Mouse (Mus musculus): Measurements from ENCODE around the gene Psmd9. TPM values are rescaled to one million over a fixed set of nuclear protein-coding genes. Genes with fewer than 3 reads are reported as not detected.

Psmd9 gene
- polyA plus RNA-seq, 1 experiment from 2014 or later = 72.2 TPM

DNA sequence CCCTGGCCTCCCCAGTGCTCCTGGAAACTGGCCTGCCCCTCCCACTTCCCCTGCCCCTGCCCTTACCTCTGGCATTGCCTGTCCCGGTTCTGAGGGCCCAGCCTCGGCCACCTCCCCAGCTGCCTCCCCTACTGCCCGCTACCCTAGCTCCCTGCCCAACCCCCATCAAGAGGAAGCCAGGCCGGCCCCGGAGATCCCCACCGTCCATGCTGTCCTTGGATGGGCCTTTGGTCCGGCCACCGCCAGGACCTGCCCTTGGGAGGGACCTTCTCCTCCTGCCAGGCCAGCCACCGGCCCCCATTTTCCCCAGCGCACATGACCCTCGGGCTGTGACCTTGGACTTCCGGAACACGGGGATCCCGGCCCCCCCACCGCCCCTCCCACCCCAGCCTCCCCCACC lies 8.9 kb upstream of the Psmd9 start:
- 92% methylated on average over 12 of the region's 15 CpGs for WGBS
- no peak for ATAC-seq

DNA sequence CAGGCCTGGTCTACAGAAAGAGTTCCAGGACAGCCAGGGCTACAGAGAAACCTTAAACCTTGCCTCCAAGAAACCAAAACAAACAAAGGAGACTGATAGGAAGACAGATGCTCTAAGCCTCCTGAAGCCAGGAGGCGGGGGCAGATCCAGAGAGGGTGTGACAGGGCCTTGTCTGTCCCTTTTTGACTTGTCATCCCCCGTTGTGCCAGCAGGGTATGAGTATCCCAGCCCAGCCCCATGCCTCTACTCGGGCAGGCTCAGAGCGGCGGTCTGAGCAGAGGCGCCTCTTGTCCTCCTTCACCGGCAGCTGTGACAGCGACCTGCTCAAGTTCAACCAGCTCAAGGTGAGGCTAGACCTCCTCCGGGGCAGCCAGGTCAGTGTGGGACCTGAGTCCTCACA lies 6.3 kb upstream of the Psmd9 start:
- ATAC-seq = no peak
- H3K4me1 ChIP-seq (replicated peaks) = no peaks in the 10 kb centered on the region
- H3K27me3 ChIP-seq = no peaks in the 10 kb centered on the region
- 81% methylated on average over 9 of the region's 9 CpGs for WGBS
- H3K36me3 ChIP-seq = peaks cover 89% of the 10 kb centered on the region
- H3K4me3 ChIP-seq (replicated peaks) = no peak overlapping the region
- no peak overlapping the region for H3K4me2 ChIP-seq (replicated peaks)
- no peak overlapping the region for H3K9ac ChIP-seq (replicated peaks)
- H3K9me3 ChIP-seq = no peaks in the 10 kb centered on the region
- H3K27ac ChIP-seq = no peak overlapping the region

More for the DNA sequence above, 8.9 kb upstream of the Psmd9 start:
- Histone ChIP-seq H3K9ac (replicated peaks) (no peak overlapping the region), H3K27me3 (no peaks in the 10 kb centered on the region), H3K9me3 (no peaks in the 10 kb centered on the region), H3K4me2 (replicated peaks) (no peak overlapping the region), H3K4me1 (replicated peaks) (no peaks in the 10 kb centered on the region), H3K27ac (no peak overlapping the region), H3K4me3 (replicated peaks) (no peak overlapping the region), H3K36me3 (peaks cover 88% of the 10 kb centered on the region)

DNA sequence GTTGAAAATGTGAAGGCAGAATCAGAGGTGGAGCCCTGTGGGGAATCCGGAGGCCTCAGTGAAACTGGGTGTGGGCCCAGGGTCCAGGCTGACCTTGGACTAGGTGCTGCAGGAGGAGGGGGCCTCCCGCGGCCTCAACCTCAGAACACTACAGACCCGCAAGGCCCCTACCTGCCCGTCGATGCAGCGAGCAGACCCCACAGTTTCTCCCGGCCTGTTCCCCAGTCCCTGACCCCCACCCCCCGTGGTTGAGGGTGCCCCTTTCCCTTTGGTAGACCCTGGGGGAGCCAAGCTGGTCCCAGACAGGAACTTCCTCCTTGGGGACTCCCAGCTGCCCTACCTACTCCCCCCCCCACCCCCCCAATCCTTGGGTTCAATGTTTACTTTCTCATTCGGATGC lies 2.8 kb upstream of the Psmd9 start:
- Histone ChIP-seq H3K27me3 (no peaks in the 10 kb centered on the region), H3K4me2 (replicated peaks) (no peak overlapping the region), H3K4me1 (replicated peaks) (no peaks in the 10 kb centered on the region), H3K36me3 (peaks cover 55% of the 10 kb centered on the region), H3K27ac (no peak overlapping the region), H3K9me3 (no peaks in the 10 kb centered on the region), H3K4me3 (replicated peaks) (no peak overlapping the region), H3K9ac (replicated peaks) (no peak overlapping the region)
- WGBS = 91% methylated on average over 10 of the region's 10 CpGs
- no peak for ATAC-seq

DNA sequence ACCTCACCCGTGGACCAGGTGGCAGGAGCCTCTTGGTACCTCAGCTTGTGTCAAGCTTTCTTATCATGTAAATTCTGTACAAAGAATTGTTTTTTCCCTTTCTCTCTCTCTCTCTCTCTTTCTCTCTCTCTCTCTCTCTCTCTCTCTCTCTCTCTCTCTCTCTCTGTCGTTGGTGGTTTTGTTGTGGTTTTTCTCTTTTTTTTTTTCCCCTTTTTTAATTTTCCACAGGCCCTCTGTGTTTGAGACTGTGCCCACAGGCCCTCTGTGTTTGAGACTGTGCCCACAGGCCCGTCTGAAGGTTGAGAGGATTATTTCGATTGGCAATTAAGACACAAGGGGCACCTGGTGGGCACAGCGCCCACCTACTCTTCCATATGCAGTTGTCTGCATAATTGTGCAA lies 1.6 kb upstream of the Psmd9 start:
- 73% methylated on average over 5 of the region's 5 CpGs for WGBS
- H3K27ac ChIP-seq = no peak overlapping the region
- H3K4me2 ChIP-seq (replicated peaks) = no peak overlapping the region
- no peaks in the 10 kb centered on the region for H3K9me3 ChIP-seq
- ATAC-seq = no peak
- H3K27me3 ChIP-seq = no peaks in the 10 kb centered on the region
- H3K4me3 ChIP-seq (replicated peaks) = no peak overlapping the region
- H3K36me3 ChIP-seq = peaks cover 43% of the 10 kb centered on the region
- H3K9ac ChIP-seq (replicated peaks) = no peak overlapping the region
- H3K4me1 ChIP-seq (replicated peaks) = peaks cover 4% of the 10 kb centered on the region; the same call in 1 of the 2 replicates

DNA sequence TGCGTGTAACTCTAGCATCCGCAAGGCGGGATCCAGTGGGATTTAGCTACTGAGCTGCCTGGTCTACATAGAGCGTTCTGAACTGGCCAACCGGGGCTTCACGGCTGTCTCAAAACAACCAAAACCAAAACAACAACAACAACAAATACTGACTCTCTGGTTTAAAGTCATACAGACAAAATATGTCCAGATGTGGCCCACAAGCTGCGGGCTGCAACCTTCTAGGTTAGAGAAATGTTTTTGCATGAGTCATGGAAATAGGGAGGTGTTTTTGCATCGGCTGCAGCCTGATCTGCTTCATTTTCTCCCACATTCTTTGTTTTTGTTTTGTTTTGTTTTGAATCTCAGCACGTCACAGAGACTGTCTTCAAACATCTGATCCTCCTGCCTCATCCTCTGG lies 1.2 kb downstream of the Psmd9 start:
- 83% methylated on average over 9 of the region's 9 CpGs for WGBS
- H3K27me3 ChIP-seq = no peaks in the 10 kb centered on the region
- no peaks in the 10 kb centered on the region; the same call in 1 of the 2 replicates for H3K9me3 ChIP-seq
- no peak overlapping the region for H3K4me2 ChIP-seq (replicated peaks)
- H3K4me3 ChIP-seq (replicated peaks) = no peak overlapping the region
- H3K36me3 ChIP-seq = peaks cover 21% of the 10 kb centered on the region
- no peak for ATAC-seq
- H3K27ac ChIP-seq = no peak overlapping the region
- H3K9ac ChIP-seq (replicated peaks) = no peak overlapping the region
- peaks cover 4% of the 10 kb centered on the region; the same call in 1 of the 2 replicates for H3K4me1 ChIP-seq (replicated peaks)

DNA sequence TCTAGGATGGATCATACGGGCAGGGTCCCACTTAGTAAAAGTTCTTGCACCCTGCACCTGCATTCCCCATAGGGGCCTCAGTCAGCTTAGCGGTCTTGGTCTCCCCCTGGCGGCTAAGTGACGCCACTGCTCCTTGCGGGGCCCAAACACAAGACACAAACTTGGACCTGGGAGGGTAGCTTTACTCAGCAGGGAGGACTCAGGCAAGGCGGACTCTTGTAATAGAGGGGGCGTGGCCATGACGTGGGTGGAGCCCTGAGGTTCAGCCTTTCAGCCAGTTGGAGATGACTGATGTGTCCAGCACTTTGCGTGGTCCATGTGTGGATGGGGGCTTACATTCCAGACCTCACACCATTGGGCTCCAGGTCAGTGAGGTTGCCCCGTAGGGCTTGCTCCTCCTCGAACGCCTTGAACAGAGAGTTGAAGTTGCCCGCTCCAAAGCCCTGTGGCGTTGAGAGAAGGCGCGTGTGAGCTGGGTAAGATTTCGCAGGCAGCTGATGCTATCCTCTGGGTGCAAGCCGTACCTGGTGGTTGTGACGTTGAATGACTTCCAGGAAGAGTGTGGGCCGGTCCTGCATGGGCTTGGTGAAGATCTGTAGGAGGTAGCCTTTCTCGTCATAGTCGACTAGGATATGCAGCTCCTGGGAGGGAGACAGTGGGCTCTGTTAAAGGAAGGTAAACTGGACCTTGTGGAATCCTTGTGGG lies 2.6 kb downstream of the Psmd9 start:
- H3K4me2 ChIP-seq (replicated peaks) = peak overlapping the region; percentile 41
- peak overlapping the region; percentile 28; the same call in 1 of the 2 replicates for H3K9ac ChIP-seq (replicated peaks)
- ATAC-seq = peak; percentile 78
- peaks cover 7% of the 10 kb centered on the region for H3K36me3 ChIP-seq
- H3K4me3 ChIP-seq (replicated peaks) = no peak overlapping the region
- no peak overlapping the region for H3K27ac ChIP-seq
- H3K9me3 ChIP-seq = no peaks in the 10 kb centered on the region; the same call in 1 of the 2 replicates
- peaks cover 4% of the 10 kb centered on the region; the same call in 1 of the 2 replicates for H3K4me1 ChIP-seq (replicated peaks)
- 15% methylated on average over 22 of the region's 22 CpGs for WGBS
- H3K27me3 ChIP-seq = no peaks in the 10 kb centered on the region

DNA sequence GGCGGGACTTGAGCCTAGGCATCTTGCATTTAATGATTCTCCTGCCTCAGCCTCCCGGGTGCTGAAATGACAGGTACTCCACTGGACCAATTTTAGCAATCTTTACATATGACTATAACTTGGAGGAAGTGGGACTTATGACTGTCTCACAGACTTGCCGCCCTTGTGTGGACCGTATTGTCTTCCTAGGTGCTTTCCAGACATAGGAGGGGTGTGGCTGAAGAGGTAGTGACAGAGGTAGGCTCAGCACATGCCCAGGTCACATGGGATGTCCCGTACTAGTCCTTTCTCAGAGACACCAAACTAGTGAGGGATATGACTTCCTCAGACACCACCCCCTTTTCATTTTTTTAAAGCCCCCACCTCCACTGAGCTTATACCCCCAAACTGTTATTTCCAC lies 9.6 kb downstream of the Psmd9 start:
- no peaks in the 10 kb centered on the region for H3K36me3 ChIP-seq
- no peak overlapping the region for H3K4me2 ChIP-seq (replicated peaks)
- H3K9ac ChIP-seq (replicated peaks) = no peak overlapping the region
- no peaks in the 10 kb centered on the region; the same call in 1 of the 2 replicates for H3K9me3 ChIP-seq
- 89% methylated on average over 5 of the region's 5 CpGs for WGBS
- H3K27me3 ChIP-seq = no peaks in the 10 kb centered on the region
- no peak overlapping the region for H3K27ac ChIP-seq
- no peaks in the 10 kb centered on the region for H3K4me1 ChIP-seq (replicated peaks)
- H3K4me3 ChIP-seq (replicated peaks) = no peak overlapping the region
- ATAC-seq = no peak

DNA sequence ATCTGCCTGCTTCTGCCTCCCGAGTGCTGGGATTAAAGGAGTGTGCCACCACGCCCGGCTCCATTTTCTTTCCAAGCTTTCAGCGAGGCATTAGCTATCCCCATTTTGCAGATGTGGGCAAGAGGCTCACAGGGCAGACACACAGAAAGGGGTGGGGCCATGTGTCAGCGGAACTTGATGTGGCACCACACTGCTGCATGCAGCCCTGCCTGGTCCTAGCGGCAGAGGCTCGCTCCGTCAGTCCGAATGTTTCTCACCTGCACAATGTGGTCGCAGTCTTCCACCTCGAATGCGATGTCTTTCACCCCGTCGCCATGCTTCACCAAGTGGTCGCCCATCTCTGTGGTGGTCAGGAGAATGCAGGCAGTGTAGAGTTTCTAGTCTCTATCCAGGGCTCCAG lies 11.2 kb downstream of the Psmd9 start:
- no peaks in the 10 kb centered on the region for H3K36me3 ChIP-seq
- no peaks in the 10 kb centered on the region for H3K27me3 ChIP-seq
- H3K4me3 ChIP-seq (replicated peaks) = no peak overlapping the region
- no peak overlapping the region for H3K27ac ChIP-seq
- no peaks in the 10 kb centered on the region for H3K4me1 ChIP-seq (replicated peaks)
- H3K9ac ChIP-seq (replicated peaks) = no peak overlapping the region
- no peaks in the 10 kb centered on the region for H3K9me3 ChIP-seq
- H3K4me2 ChIP-seq (replicated peaks) = no peak overlapping the region
- WGBS = 92% methylated on average over 15 of the region's 15 CpGs
- no peak for ATAC-seq

DNA sequence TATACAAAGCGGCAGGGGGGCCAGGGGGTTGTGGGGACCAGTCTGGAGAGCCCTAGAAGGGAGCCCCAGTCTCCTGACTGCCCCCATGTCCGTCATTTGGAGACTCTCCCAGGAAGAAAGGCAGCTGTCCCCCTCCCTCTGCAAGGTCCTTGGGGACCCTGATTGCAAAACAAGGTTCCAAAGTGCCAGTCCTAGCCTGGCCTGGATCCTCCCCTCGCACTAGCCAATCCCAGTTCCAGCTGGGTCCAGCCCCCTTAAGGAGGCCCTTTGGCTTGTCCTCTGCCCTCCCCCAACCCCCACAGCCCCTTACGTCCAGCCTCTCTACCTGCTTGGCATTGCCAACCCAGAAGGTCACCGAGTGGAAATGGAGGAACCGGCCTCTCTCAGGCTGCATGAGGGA lies 12.3 kb downstream of the Psmd9 start:
- Histone ChIP-seq H3K27me3 (no peaks in the 10 kb centered on the region), H3K4me3 (replicated peaks) (no peak overlapping the region), H3K9ac (replicated peaks) (no peak overlapping the region), H3K4me1 (replicated peaks) (no peaks in the 10 kb centered on the region), H3K9me3 (no peaks in the 10 kb centered on the region), H3K36me3 (no peaks in the 10 kb centered on the region), H3K4me2 (replicated peaks) (no peak overlapping the region), H3K27ac (no peak overlapping the region)
- 79% methylated on average over 6 of the region's 6 CpGs for WGBS
- ATAC-seq = no peak

DNA sequence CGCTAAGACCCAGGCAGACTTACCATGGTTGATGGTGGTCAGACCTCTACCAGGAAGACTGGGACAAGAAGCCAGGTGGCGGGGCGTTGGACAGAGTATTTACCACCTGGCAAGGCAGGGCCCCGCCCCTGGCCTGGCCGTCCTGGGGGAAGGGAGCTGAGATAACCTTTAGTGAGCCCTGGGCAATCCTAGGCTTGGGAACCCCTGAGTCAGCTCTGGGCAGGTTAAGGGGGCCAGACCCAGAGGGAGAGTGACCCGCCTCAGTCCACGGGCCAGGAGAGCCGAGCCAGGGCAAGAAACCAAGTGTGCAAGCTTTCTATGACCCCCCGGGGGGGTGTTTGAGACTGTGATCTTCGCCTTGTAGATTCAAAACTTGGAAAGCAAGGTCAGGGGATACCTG lies 13.4 kb downstream of the Psmd9 start, which contains the start of gene Hpd:
Gene Hpd, minus strand, starts transcription at position 77 of the 400 bp plus-strand sequence.
- Histone ChIP-seq H3K4me2 (replicated peaks) (no peak within 1 kb of the TSS), H3K4me3 (replicated peaks) (no peak within 1 kb of the TSS), H3K27ac (no peak within 1 kb of the TSS), H3K27me3 (no peaks in the 10 kb centered on the region), H3K9me3 (no peaks in the 10 kb centered on the region), H3K4me1 (replicated peaks) (no peaks in the 10 kb centered on the region), H3K36me3 (no peaks in the 10 kb centered on the region), H3K9ac (replicated peaks) (no peak within 1 kb of the TSS)
- WGBS = 88% methylated on average over 10 of the region's 10 CpGs
- ATAC-seq = no peak

DNA sequence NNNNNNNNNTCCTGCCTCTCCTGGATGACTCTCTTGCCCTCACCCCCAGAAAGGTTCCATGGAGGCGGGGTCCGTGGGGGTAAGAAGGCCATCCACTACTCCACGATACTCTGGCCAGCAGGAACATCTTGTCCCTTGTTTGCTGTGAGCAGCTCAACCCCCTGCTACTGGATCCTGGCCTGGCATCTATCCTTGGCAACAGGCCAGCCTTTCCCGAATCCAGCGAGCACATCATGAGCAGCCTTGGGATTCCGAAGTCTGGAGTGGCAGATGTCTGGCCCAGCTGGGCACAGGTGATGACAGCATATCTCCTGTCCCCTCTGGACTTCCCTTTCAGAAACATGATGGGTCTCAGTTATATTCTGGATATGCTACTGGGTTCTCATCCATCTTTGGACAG lies 16.8 kb downstream of the Psmd9 start:
- Histone ChIP-seq H3K27me3 (no peaks in the 10 kb centered on the region), H3K4me1 (replicated peaks) (no peaks in the 10 kb centered on the region), H3K36me3 (no peaks in the 10 kb centered on the region), H3K4me3 (replicated peaks) (no peak overlapping the region), H3K9me3 (no peaks in the 10 kb centered on the region), H3K4me2 (replicated peaks) (no peak overlapping the region), H3K9ac (replicated peaks) (no peak overlapping the region), H3K27ac (no peak overlapping the region)
- ATAC-seq = no peak
- 76% methylated on average over 6 of the region's 6 CpGs for WGBS

DNA sequence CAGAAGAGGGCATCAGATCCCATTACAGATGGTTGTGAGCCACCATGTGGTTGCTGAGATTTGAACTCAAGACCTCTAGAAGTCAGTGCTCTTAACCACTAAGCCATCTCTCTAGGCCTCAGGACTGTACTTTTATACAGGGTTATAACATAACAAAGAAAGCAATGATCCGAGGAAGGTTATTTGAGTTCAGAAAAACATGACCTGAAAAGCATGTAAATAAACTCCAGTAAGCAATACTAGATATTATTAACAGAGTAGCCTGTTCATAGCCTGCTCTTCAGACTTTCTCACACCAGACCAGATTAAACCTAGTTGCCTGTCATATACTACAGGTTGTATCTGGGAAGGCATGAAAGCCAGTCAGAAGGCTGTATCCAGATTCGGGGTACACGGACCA lies 18.1 kb downstream of the Psmd9 start:
- Histone ChIP-seq H3K27me3 (no peaks in the 10 kb centered on the region), H3K4me1 (replicated peaks) (no peaks in the 10 kb centered on the region), H3K9me3 (no peaks in the 10 kb centered on the region), H3K4me3 (replicated peaks) (no peak overlapping the region), H3K36me3 (no peaks in the 10 kb centered on the region), H3K27ac (no peak overlapping the region), H3K9ac (replicated peaks) (no peak overlapping the region), H3K4me2 (replicated peaks) (no peak overlapping the region)
- ATAC-seq = no peak
- 83% methylated on average over 3 of the region's 3 CpGs for WGBS

DNA sequence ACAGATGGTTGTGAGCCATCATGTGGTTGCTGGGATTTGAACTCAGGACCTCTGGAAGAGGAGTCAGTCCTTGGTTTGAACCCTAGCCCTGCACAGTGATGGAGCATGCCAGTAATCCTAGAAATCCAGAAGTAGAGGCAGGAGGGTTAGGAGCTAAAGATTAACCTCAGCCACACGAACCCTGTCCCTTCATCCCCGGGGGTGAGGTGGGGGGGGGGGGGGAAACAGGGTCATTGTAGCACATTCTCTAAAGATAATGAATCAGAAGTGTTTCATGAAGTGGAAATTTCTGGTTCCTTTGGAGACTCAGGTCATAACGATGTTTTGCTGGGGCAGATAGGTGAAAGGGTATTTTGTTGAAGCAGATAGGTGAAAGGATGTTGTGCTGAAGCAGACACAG lies 21.7 kb downstream of the Psmd9 start:
- Histone ChIP-seq H3K27me3 (no peaks in the 10 kb centered on the region), H3K4me1 (replicated peaks) (peaks cover 5% of the 10 kb centered on the region), H3K27ac (no peak overlapping the region), H3K9ac (replicated peaks) (no peak overlapping the region), H3K4me3 (replicated peaks) (no peak overlapping the region), H3K36me3 (no peaks in the 10 kb centered on the region), H3K9me3 (no peaks in the 10 kb centered on the region), H3K4me2 (replicated peaks) (no peak overlapping the region)
- WGBS = 83% methylated on average over 3 of the region's 3 CpGs
- ATAC-seq = no peak

Data from midbrain, embryonic 13.5 days (tissue).